Mouse (Mus musculus) cerebellum, adult 2 months (tissue): ENCODE measurements around the gene Mpp1. TPM values are rescaled to one million over a fixed set of nuclear protein-coding genes. Genes with fewer than 3 reads are reported as not detected.
"Not testable (repeated sequence)": the region's sequence is repeated elsewhere in the genome, so short reads cannot be mapped to it uniquely, and the experiment has no call there.

Source experiments
- DNase-seq, 2 experiments: peaks; one replicate each; pipeline ENCODE4 v3.0.0; 2021
- H3K27ac ChIP-seq: fragments of 200-500 bp; 2 replicates; pipeline ENCODE4 v1.5.1; 2012; ENCODE audit warnings: low read length, control low read depth, inconsistent platforms; ENCODE audit not compliant: insufficient read depth
- H3K27me3 ChIP-seq: fragments of 200-500 bp; 2 replicates; pipeline ENCODE4 v1.6.1; 2012; ENCODE audit warnings: inconsistent platforms, mild to moderate bottlenecking, low read length, moderate library complexity; ENCODE audit not compliant: control insufficient read depth, insufficient read depth
- H3K4me1 ChIP-seq: fragments of 200-500 bp; 2 replicates; pipeline ENCODE4 v1.6.1; 2011; ENCODE audit warnings: low read length; ENCODE audit not compliant: control insufficient read depth, insufficient read depth
- H3K4me3 ChIP-seq: fragments of 200-500 bp; replicated peaks from 2 replicates; pipeline ENCODE3; 2011; ENCODE audit warnings: mild to moderate bottlenecking, low read depth, low read length, control low read depth; ENCODE audit not compliant: insufficient read depth
- CTCF ChIP-seq: fragments of 200-500 bp; IDR thresholded peaks from 2 replicates; pipeline ENCODE4 v1.5.1; 2011; ENCODE audit warnings: low read depth, mild to moderate bottlenecking, control low read depth, low read length, moderate library complexity, borderline replicate concordance; ENCODE audit not compliant: insufficient read depth
- POLR2A ChIP-seq: fragments of 200-500 bp; IDR thresholded peaks from 2 replicates; pipeline ENCODE4 v1.6.1; 2011; ENCODE audit warnings: low read length, control low read depth, borderline replicate concordance; ENCODE audit not compliant: insufficient read depth
- WGBS: fragments of 180-500 bp; shearing (Covaris S2); methylation state at CpG from one replicate; pipeline ENCODE4 v1.1.7; 2018; 5-methylcytosine and 5-hydroxymethylcytosine counted together
- polyA plus RNA-seq: library from polyadenylated mRNA; depleted of rRNA; stranded (reverse); fragments of >200 nt; gene quantifications from 2 replicates; pipeline ENCODE4 v1.2.3, GENCODE M21; 2012; rRNA removed

Mpp1 gene
- 45.3 and 48.7 TPM in 2 replicates for polyA plus RNA-seq

DNA sequence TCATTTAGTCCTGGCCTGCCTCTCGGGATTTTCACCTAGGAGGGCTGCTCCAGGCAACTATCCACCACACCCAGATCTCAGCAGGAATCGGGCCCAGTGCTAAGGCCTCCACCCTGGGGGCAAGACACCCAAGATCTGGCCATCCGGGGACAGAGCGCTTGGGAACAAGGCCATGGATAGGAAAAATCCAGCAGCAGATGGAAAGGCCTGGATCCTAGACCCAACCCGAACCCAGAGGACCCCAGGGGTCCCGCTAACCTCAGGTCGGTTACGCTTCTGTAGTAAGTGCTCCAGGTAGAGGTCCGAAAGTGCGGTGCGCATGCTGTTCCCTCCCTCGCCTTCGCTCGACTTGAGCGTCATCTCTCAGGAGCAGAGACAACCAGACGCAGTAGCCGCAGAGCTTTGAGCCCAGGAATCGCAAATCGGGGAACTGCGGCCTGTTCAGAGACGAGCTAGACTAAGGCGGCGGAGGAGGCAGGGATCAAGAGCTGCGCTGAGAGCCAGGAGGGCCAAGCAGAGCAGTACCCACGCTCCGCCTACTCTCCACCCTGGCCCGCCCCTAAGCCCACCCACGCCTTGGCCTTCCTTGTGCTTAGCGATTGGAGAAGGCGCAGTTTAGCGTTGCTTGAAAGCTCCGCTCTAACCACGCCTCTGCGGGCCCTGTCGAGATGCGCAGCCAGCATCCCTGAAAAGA lies at the start of gene Mpp1:
Gene Mpp1, minus strand, starts transcription at position 550 of the 694 bp plus-strand sequence.
- Histone ChIP-seq H3K4me1 (no peaks in the 10 kb centered on the region), H3K27ac (no peak within 1 kb of the TSS), H3K27me3 (no peaks in the 10 kb centered on the region), H3K4me3 (peak within 1 kb of the TSS; percentile 68)
- TF ChIP-seq POLR2A = peak; percentile 50; the same call in 1 of the 2 replicates
- no peak for TF ChIP-seq CTCF
- 11% methylated on average over 35 of the region's 36 CpGs for WGBS
- peak; percentile 76 to 82 for DNase-seq

- TF ChIP-seq POLR2A = no peak
- TF ChIP-seq CTCF = no peak
- Histone ChIP-seq H3K27me3 (no peaks in the 10 kb centered on the region), H3K27ac (no peak within 1 kb of the TSS), H3K4me3 (no peak within 1 kb of the TSS), H3K4me1 (no peaks in the 10 kb centered on the region)
- no peak for DNase-seq
- WGBS = 78% methylated on average over 1 of the region's 1 CpGs
Observed at GRCm38 (mm10) chrX:75163670-75164069, 32.9 kb upstream of the Mpp1 start, which contains the start of gene Smim9. Gene Smim9, minus strand, starts transcription at chrX:75163770.

DNA sequence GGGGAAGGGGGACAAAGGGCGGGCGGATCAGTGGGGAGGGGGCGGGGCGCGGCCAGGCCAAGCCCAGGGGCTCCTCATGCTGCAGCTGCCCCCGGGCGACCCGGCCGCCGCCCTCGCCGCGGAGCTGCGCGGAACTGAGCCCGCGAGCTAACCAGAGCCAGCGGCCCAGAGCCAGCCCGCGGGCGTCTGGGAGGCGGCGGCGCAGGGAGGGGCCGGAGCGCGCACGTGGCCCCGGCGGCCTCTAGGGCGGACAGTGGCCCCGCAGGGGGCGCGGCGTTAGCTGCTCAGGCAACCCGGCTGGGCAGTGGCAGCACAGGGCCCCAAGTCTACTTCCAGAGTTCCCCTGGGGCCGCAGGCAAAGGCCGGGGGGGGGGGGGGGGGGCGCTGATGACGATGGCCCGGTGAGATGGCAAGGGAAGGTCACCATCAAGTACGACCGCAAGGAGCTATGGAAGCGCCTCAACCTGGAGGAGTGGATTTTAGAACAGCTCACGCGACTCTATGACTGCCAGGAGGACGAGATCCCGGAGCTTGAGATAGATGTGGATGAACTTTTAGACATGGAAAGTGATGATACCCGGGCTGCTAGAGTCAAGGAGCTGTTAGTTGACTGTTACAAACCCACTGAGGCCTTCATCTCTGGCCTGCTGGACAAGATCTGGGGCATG lies 24.9 kb upstream of the Mpp1 start:
- DNase-seq = peak; percentile 33 to 50
- Histone ChIP-seq H3K27ac (no peak overlapping the region), H3K4me1 (no peaks in the 10 kb centered on the region), H3K27me3 (no peaks in the 10 kb centered on the region), H3K4me3 (peak overlapping the region; percentile 40)
- WGBS = 9% methylated on average over 29 of the region's 49 CpGs
- no peak for TF ChIP-seq CTCF

DNA sequence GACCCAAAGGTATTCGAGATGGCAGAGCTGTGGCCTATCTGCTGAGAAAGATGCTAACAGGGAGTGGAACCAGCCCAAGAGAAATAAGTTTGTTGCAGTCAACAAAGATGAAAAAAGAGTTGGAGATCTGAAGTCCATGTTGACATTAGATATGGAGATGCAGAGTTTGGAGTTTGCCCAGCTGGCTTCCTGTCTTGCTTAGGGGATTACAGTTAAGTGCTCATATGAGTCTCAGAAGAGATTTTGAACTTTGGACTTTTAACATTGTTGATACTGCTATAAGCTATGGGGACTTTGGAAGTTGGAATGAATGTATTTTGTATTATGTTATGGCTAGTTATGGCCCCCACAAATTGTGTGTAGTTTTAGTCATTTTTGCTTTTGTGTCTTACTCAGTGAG lies 21.4 kb upstream of the Mpp1 start:
- Histone ChIP-seq H3K4me1 (no peaks in the 10 kb centered on the region), H3K27ac (no peak overlapping the region), H3K27me3 (no peaks in the 10 kb centered on the region), H3K4me3 (no peak overlapping the region)
- TF ChIP-seq POLR2A (no peak), CTCF (no peak)
- WGBS = 65% methylated on average over 1 of the region's 1 CpGs
- DNase-seq = no peak

DNA sequence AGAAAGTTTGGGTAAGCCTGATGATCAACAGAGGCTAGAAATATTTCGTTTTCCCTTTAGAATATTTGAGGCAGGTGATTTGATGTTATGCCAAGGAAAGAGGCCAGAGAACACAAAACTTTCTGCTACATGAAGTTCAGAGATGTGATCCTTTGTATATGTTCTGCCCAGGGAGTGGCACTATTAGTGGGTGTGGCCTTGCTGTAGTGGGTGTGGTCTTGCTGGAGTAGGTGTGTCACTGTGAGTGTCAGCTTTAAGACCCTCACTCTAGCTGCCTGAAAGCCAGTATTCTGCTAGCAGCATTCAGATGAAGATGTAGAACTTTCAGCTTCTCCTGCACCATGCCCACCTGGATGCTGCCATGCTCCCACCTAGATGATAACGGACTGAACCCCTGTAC lies 19.5 kb upstream of the Mpp1 start:
- no peak overlapping the region for H3K27ac ChIP-seq
- H3K4me1 ChIP-seq = no peaks in the 10 kb centered on the region
- DNase-seq = no peak
- 77% methylated on average over 2 of the region's 2 CpGs for WGBS
- no peaks in the 10 kb centered on the region for H3K27me3 ChIP-seq
- no peak overlapping the region for H3K4me3 ChIP-seq
- TF ChIP-seq POLR2A (no peak), CTCF (no peak)

- Histone ChIP-seq H3K4me1 (no peaks in the 10 kb centered on the region), H3K4me3 (no peak overlapping the region), H3K27me3 (no peaks in the 10 kb centered on the region), H3K27ac (no peak overlapping the region)
- TF ChIP-seq CTCF = no peak
- no peak for TF ChIP-seq POLR2A
- DNase-seq = no peak
- 94% methylated on average over 4 of the region's 4 CpGs for WGBS
Observed at GRCm38 (mm10) chrX:75148414-75148813, 17.6 kb upstream of the Mpp1 start.

DNA sequence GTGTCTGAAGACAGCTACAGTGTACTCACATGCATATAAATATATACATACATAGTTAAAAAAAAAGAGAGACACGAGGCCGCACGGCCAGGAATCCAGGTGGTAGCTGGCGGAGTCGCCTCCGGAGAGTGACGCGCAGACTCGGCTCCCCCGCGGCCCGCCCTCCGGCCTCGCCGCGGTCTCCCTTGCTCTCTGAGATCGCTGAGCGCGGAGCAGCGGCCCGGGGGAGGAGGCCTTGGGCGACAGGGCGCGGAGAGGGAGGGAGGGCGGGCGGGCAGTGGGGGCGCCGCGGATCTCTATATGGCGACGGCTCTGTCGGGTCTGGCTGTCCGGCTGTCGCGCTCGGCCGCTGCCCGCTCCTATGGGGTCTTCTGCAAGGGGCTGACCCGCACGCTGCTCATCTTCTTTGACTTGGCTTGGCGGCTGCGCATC lies 12.3 kb upstream of the Mpp1 start:
- WGBS = 20% methylated on average over 25 of the region's 42 CpGs
- not testable (repeated sequence) for H3K27me3 ChIP-seq, H3K4me1 ChIP-seq, H3K4me3 ChIP-seq, H3K27ac ChIP-seq
- peak in 1 of 2 experiments; percentile 9 for DNase-seq

DNA sequence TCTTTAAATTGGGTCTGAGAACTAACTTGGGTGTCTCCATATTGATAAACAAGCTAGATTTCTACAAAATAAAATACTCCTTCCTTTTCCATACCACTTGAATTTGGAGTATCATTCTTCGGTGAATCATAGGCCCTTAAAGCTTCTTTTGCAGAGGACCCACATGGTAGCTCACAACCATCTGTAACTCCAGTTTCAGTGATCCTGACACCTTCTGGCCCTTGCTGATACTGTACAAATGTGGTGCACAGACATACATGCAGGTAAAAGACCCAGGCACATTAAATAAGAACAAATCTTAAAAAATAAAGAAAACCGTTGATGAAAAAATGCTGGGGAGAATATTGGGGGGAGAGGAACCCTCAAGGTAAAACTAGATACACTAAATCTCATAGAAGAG lies 7.4 kb upstream of the Mpp1 start:
- TF ChIP-seq CTCF = no peak
- no peak for TF ChIP-seq POLR2A
- WGBS = 93% methylated on average over 2 of the region's 2 CpGs
- Histone ChIP-seq H3K4me3 (no peak overlapping the region), H3K27ac (no peak overlapping the region), H3K4me1 (no peaks in the 10 kb centered on the region), H3K27me3 (no peaks in the 10 kb centered on the region)
- no peak for DNase-seq
